Comparison of ENCODE assay signal across 28 mouse cellular contexts in the genomic region with DNA sequence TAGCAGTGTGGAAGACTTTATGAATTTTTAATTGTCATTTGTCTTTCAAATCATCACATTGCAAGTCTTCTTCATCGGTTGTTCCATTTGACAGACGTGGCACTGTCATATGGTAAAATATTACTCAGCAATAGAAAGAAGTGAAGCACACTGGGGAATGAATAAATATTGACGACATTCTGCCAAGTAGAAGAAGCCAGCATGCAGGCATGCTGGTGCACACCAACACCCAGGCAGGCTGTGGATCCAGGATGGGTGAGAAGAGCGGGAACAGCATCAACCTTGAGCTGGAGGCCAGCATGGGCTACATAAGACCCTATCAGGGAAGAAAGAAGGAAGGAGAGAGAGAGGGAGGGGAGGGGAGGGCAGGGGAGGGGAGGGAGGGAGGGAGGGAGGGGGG.
"Had no signal": no experiment of that assay in that cellular context is flagged by ENCODE, and none has a peak within 500 bp of the region (broad histone marks: within the 10 kb centered on the region; RNA-seq: fewer than 3 reads in every experiment).

No protein-coding gene starts in this region.

- DNase-seq: gastrocnemius, adult 2 months; gastrocnemius, postnatal 10 days; gastrocnemius, postnatal 36 days; heart, adult 11 months; heart, adult 2 months; heart, postnatal 14 days; heart, postnatal 36 days; kidney, adult 11 months; kidney, adult 2 months; kidney, postnatal 10 days; kidney, postnatal 25 days; kidney, postnatal 4 days; liver; liver, embryonic 13.5 days; liver, postnatal 0 days had no signal

- H3K9ac ChIP-seq: heart, embryonic 13.5 days; heart, embryonic 15.5 days; hindbrain, embryonic 13.5 days; hindbrain, embryonic 15.5 days; limb, embryonic 12.5 days; liver, embryonic 13.5 days; liver, embryonic 15.5 days; liver, postnatal 0 days had no signal

- H3K9me3 ChIP-seq: heart, embryonic 13.5 days; heart, embryonic 15.5 days; hindbrain, embryonic 13.5 days; hindbrain, embryonic 15.5 days; limb, embryonic 10.5 days; limb, embryonic 12.5 days; liver, embryonic 13.5 days; liver, embryonic 15.5 days had no signal

- ATAC-seq: hindbrain, postnatal 0 days; intestine, embryonic 16.5 days; liver, postnatal 0 days had no signal

- H3K27ac ChIP-seq: gastrocnemius, adult 2 months; heart, adult 2 months; heart, embryonic 13.5 days; heart, embryonic 15.5 days; hindbrain, embryonic 13.5 days; hindbrain, embryonic 15.5 days; hindbrain, postnatal 0 days; layer of hippocampus, adult 2 months; left cerebral cortex, adult 2 months; liver, embryonic 13.5 days; liver, embryonic 15.5 days had no signal

- H3K27me3 ChIP-seq: heart, embryonic 13.5 days; heart, embryonic 15.5 days; hindbrain, embryonic 13.5 days; hindbrain, embryonic 15.5 days; liver, embryonic 13.5 days; liver, embryonic 15.5 days had no signal

- H3K4me3 ChIP-seq: gastrocnemius, adult 2 months; heart, adult 2 months; heart, embryonic 13.5 days; heart, embryonic 15.5 days; hindbrain, embryonic 13.5 days; hindbrain, embryonic 15.5 days; layer of hippocampus, adult 2 months; left cerebral cortex, adult 2 months; limb, embryonic 10.5 days; limb, embryonic 12.5 days; liver, embryonic 13.5 days; liver, embryonic 15.5 days had no signal

- H3K36me3 ChIP-seq: heart, embryonic 13.5 days; heart, embryonic 15.5 days; hindbrain, embryonic 13.5 days; hindbrain, embryonic 15.5 days; limb, embryonic 10.5 days; limb, embryonic 12.5 days; liver, embryonic 13.5 days; liver, embryonic 15.5 days had no signal

- H3K4me1 ChIP-seq: heart, embryonic 13.5 days; heart, embryonic 15.5 days; hindbrain, embryonic 15.5 days; liver, embryonic 13.5 days; liver, embryonic 15.5 days had no signal

- H3K4me2 ChIP-seq: heart, embryonic 11.5 days; heart, embryonic 13.5 days; heart, embryonic 15.5 days; hindbrain, embryonic 13.5 days; hindbrain, embryonic 15.5 days; limb, embryonic 12.5 days; liver, embryonic 11.5 days; liver, embryonic 13.5 days; liver, embryonic 15.5 days had no signal
